Mouse (Mus musculus) megakaryocyte progenitor cell, adult 5-6 weeks (primary cell): ENCODE results near the gene Tmem94. TPM values are rescaled to one million over a fixed set of nuclear protein-coding genes. Genes with fewer than 3 reads are reported as not detected.

Source experiments
- ATAC-seq: replicated peaks from 2 replicates; pipeline ENCODE4 v1.8.0; 2016; ENCODE audit warnings: mild to moderate bottlenecking, moderate TSS enrichment, inconsistent platforms; ENCODE audit not compliant: poor library complexity
- total RNA-seq, 2 experiments: library from RNA; stranded (forward) in 1 of 2; stranded (reverse) in 1 of 2; fragments of 157-497, 149-512 nt in 1 of 2; fragments of 200-1000 nt in 1 of 2; gene quantifications; 2 replicates each; pipeline versions ENCODE4 v1.2.3 to v1.2.4; 2015 to 2017

The Tmem94 gene
- total RNA-seq, 2 experiments from 2014 or later: 18.3 to 22.9 TPM

GRCm38 (mm10) chr11:115830550-115831325 lies 65.5 kb downstream of the Tmem94 start:
- no peak for ATAC-seq

DNA sequence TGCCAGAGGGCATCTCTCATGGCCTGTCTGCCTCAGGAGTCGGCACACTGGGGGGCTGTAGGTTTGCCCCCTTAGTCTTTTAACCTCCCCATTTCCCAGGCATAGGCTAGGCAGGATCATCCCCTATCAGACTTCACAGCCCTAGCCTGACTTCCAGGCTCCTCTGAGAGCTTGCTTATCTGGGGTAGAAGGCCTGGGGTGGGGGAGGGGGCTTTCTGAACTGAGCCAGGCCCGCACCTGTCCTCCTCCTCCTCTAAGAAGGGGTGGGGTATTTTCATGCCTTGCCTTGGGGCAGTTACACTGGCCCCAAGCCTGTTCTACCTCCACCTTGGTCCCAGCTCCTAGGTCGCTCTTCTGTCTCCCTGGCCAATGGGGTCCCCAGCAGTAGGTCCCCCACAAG lies 66.3 kb downstream of the Tmem94 start:
- ATAC-seq: peak; percentile 26; the same call in 1 of the 2 replicates

- no peak for ATAC-seq
Observed at GRCm38 (mm10) chr11:115832064-115832463, 66.8 kb downstream of the Tmem94 start.

DNA sequence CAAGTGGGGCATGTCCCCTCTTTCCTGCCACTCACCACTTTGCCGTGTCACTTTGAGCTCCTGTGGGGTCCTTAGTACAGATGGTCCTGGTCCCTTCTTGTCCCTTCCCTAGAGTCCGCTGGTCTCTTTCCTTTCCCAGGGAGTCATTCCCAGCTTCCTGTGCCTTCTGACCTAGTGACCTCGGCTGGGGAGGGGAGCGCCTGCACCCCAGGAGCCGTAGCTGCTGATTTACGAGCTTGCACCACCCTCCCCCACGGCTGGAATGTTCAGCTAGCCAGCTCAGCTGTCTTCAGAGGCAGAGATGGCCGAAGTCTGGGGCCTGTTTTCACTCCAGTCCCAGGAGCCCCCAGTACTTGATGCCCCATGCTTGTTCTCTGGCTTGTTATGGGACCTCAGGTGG lies 67.3 kb downstream of the Tmem94 start:
- no peak for ATAC-seq

GRCm38 (mm10) chr11:115833021-115833513 lies 67.8 kb downstream of the Tmem94 start:
- peak; percentile 32; the same call in 1 of the 2 replicates for ATAC-seq

DNA sequence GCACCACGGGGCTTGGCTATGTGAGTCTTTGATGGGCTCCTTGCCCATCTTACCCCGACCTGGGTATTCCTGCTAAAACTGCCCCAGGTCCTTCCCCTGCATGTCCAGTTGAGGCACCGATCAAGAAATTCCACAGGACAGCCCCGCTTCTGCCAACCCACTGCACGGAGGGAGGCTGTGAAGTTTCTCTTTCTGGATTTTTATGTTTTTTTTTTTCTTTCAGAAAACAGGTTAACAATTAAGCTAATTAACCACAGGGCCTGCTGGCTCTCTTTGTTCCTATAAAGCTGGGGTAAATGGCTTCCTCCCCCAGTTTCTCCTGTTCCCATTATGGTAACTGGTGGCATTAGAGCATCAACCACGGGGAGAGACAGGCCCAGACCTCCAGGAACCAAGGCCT lies 68.8 kb downstream of the Tmem94 start:
- no peak for ATAC-seq

DNA sequence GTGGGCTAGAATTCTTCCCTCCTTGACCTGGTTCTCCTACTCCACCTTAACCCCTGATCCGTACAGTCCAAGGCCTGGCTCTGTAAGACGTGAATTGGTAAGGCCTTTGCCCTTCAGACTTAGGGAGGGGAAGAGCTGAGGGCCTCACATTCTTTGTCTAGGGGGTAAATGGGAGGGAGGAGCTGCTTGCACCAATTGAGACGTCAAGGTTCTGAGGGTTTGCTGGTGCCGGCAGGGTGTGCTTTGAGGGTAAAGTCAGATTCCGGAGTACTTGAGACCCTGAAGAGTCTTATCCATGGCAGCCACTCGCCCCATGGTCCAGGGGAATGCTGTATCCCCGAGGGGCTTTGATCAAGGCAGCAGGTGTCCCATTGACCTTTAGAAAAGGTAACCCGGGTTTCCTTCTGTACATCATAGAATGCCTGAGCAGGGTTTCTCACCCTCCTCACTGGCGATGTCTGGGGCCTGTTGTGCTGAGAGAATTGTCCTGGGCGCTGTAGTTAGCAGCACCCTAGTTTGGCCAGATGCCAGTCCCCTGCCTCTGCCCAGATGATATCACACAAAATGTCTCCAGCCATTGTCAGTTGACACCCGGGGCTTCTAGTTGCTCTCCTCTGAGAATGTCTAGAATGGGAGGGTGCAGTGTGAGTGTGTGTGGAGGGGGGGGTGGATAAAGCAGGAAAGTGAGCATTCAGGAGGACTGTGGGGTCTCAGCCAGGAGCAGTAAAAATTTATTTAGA lies 71.6 kb downstream of the Tmem94 start:
- ATAC-seq: peak; percentile 49

DNA sequence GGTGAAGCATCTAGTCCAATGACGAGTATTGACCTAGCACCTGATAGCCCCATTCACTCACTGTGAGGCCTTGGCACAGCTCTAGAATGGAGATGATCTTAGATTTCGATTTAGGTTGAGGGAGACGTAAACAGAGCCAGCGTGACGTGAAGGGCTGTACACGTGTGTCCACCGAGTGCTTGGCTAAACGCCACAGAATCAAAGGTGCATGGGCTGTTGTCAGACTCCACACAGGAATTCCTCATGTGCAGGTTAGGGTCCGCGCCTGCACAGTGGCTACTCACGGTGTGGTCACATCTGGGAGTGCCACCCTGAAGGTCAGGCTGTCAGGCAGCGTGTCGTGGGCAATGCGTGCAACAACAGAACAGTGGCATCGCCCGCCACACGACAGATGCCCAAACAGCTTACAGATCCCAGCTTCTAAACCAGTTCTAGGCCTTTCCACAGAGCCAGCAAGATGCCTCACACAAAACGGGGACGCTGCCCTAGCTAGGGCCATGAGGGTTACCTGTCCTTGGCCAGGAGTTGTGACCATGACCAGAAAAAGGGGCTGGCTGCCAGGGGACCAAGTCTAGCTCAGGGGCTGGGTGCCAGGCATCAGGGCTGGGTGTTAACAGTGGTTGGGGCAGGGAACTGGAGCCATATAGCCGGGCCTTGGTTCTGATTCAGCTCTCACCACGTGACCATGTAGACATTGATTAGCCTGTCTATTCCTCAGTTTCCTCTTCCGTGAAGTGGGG lies 72.5 kb downstream of the Tmem94 start:
- ATAC-seq: no peak

DNA sequence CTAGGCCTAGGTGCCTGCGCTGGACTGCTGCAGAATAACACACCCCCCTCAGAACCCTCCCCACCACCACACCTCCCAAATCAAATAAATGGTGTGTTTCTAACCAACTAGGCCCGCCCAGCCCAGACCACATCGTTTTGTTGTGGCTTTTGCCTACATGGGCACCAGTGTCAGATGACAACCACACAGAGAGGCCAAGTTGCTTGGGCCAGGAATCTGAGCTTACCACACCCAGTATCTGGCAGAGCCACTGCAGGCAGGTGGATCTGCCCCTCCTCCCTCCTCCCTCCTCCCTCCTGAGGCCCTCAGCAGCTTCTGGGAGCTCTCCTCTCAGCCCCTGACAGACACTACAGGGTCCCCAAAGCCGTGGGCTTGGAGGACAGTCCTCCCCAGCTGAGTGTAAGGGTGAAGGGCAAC lies 73.7 kb downstream of the Tmem94 start:
- peak; percentile 69 for ATAC-seq

- ATAC-seq: no peak
Observed at GRCm38 (mm10) chr11:115839732-115840131, 74.5 kb downstream of the Tmem94 start.

- no peak for ATAC-seq
Observed at GRCm38 (mm10) chr11:115841044-115841443, 75.8 kb downstream of the Tmem94 start.

GRCm38 (mm10) chr11:115841961-115842550 lies 76.8 kb downstream of the Tmem94 start:
- peak; percentile 94 for ATAC-seq

- ATAC-seq: no peak
Observed at GRCm38 (mm10) chr11:115843141-115843890, 78.1 kb downstream of the Tmem94 start.

DNA sequence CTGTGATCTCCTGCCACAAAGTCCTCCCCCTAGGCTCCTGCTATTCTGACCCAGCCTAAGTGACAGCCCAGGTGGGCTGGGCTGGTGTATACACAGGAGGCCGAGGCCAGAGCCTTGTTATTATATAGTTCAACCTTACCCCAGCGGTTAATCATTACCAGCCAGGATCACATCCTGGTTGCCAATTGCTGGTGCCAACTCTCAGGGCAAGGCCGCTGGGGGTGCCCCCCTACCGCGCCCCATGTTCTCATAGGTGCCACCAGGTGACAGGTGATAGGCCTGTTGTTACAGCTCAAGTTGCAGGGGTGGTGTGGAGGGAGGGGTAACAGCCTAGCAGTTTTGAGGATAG lies 78.6 kb downstream of the Tmem94 start:
- ATAC-seq: no peak

GRCm38 (mm10) chr11:115844240-115844639 lies 79.0 kb downstream of the Tmem94 start:
- no peak for ATAC-seq

DNA sequence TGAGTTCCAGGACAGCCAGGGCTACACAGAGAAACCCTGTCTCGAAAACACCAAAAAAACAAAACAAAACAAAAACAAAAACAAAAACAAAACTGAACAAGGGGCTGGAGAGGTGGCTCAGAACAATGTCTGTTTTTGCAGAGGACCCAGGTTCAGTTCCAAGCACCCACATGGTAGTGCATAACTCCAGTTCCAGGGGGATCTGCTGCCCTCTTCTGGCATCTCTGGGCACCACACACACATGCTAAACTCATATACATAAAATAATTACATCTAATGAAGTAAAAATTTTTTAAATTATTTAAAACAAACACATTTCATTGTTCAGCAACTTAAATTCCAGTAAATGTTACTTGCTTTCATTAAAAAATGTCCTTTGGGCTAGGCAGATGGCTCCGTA lies 80.6 kb downstream of the Tmem94 start:
- ATAC-seq: no peak
